Mouse (Mus musculus) megakaryocyte, embryonic 14.5 days (primary cell): ENCODE measurements at regions not wholly inside any gene's neighbourhood (a gene's known extent, or its start where the extent isn't known, plus 50 kb on each side); places are given as distances from the start of the nearest gene placed in this dataset.
"Not testable (repeated sequence)": the region's sequence is repeated elsewhere in the genome, so short reads cannot be mapped to it uniquely, and the experiment has no call there.

Source experiments
- H3K27me3 ChIP-seq: replicated peaks from 2 replicates; pipeline ENCODE3; 2012; ENCODE audit warnings: inconsistent platforms
- H3K36me3 ChIP-seq: replicated peaks from 2 replicates; pipeline ENCODE3; 2012; ENCODE audit warnings: low read length, inconsistent platforms, mixed read lengths
- H3K4me1 ChIP-seq: 2 replicates; pipeline ENCODE4 v1.6.1; 2012; ENCODE audit warnings: inconsistent platforms
- H3K4me3 ChIP-seq: replicated peaks from 2 replicates; pipeline ENCODE3; 2012; ENCODE audit warnings: moderate library complexity, mild to moderate bottlenecking, inconsistent platforms
- H3K9me3 ChIP-seq: 2 replicates; pipeline ENCODE4 v1.6.1; 2012; ENCODE audit warnings: inconsistent platforms
- FLI1 ChIP-seq: IDR thresholded peaks from 2 replicates; pipeline ENCODE4 v1.6.1; 2012; ENCODE audit warnings: low read length, inconsistent platforms, mixed read lengths
- GATA1 ChIP-seq: IDR thresholded peaks from 3 replicates; pipeline ENCODE4 v1.6.1; 2012; ENCODE audit warnings: mixed read lengths, low read length, inconsistent platforms, borderline replicate concordance

DNA sequence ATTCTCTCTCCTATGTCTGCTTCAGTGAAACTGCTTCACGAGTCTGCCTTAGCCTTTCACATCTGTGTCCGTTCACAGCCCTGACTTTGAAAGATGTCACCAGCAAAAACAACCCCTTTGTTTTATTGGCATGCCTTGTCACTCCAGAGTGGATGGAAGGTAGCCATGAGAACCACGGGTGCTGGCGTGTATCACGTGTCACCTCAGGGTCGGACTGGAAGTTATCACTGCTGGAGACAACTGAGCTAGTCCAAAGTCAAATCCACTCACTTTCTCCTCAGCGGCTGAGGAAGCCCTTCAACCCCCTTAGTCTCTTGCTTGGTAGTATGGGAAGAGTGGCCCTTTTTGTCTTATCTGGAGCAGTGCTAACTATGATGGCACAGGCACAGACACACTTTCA is 171.3 kb upstream of the Rhobtb1 start:
- no peaks in the 10 kb centered on the region for H3K27me3 ChIP-seq
- no peaks in the 10 kb centered on the region for H3K36me3 ChIP-seq
- H3K4me3 ChIP-seq: no peak overlapping the region
- no peaks in the 10 kb centered on the region for H3K4me1 ChIP-seq
- TF ChIP-seq FLI1: no peak
- no peak for TF ChIP-seq GATA1
- H3K9me3 ChIP-seq: peaks cover 10% of the 10 kb centered on the region

DNA sequence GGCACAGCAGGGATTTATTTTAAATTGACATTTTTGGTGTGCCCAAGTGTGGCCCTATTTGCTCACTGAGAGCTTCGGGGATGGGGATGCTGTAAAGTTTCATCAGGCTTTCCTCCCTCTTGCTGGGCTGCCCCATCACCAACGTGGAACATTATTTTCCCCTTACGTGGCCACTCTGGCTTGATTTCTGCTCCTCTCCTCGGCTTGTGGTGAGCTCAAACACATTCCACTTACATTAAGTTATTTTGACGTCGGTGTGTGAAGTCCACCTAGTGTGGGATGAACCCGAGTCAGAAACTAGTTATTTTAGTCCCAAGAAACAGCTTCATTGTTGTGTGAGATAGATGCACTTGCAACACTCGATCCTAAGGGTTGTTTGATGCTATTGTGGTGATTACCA is 168.9 kb upstream of the Rhobtb1 start:
- Histone ChIP-seq H3K27me3 (no peaks in the 10 kb centered on the region), H3K4me3 (no peak overlapping the region), H3K36me3 (no peaks in the 10 kb centered on the region), H3K4me1 (no peaks in the 10 kb centered on the region), H3K9me3 (peaks cover 10% of the 10 kb centered on the region)
- no peak for TF ChIP-seq GATA1
- TF ChIP-seq FLI1: no peak

DNA sequence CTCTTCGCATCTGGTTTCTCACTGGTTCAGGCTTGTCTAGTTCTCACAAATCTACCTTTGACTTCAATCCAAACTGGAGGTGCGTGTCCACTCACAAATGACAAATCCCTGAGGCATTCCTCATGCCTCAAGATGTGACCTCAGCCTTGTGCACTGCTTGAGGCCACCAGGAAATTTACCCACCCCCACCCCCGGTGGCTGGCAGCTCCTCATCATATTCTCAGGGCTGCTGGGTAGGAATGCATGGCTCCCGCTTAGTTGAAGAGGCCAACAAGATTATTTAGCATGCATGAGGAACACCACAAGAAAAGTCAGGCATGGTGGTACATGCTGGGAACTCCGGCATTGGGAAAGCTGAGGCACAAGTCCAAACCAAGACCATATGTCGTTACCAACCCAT is 160.7 kb upstream of the Rhobtb1 start:
- no peaks in the 10 kb centered on the region for H3K4me1 ChIP-seq
- H3K27me3 ChIP-seq: no peaks in the 10 kb centered on the region
- H3K36me3 ChIP-seq: no peaks in the 10 kb centered on the region
- no peak overlapping the region for H3K4me3 ChIP-seq
- no peak for TF ChIP-seq GATA1
- H3K9me3 ChIP-seq: peaks cover 38% of the 10 kb centered on the region

DNA sequence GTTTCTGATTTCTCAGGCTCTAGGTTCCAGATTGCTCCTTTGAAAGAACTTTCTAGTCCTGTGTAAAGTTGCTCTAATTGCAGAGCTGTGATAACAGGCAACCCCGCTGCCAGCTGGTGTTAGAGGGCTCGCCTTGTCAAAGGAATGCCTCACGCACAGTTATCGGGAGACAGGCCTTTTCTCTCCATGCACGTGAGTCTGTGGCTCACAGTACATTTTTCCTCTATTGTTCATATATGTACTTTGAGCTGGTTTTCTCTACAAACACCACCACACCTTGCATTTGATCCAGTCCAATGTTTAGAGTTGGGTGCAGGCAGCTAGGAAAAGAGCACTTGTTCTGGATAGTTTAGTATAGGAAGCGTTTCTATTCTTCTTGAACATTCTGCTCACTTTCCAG is 151.6 kb upstream of the Rhobtb1 start:
- Histone ChIP-seq H3K4me1 (no peaks in the 10 kb centered on the region), H3K4me3 (no peak overlapping the region), H3K9me3 (peaks cover 54% of the 10 kb centered on the region), H3K27me3 (no peaks in the 10 kb centered on the region), H3K36me3 (no peaks in the 10 kb centered on the region)
- TF ChIP-seq GATA1 (no peak), FLI1 (no peak)

DNA sequence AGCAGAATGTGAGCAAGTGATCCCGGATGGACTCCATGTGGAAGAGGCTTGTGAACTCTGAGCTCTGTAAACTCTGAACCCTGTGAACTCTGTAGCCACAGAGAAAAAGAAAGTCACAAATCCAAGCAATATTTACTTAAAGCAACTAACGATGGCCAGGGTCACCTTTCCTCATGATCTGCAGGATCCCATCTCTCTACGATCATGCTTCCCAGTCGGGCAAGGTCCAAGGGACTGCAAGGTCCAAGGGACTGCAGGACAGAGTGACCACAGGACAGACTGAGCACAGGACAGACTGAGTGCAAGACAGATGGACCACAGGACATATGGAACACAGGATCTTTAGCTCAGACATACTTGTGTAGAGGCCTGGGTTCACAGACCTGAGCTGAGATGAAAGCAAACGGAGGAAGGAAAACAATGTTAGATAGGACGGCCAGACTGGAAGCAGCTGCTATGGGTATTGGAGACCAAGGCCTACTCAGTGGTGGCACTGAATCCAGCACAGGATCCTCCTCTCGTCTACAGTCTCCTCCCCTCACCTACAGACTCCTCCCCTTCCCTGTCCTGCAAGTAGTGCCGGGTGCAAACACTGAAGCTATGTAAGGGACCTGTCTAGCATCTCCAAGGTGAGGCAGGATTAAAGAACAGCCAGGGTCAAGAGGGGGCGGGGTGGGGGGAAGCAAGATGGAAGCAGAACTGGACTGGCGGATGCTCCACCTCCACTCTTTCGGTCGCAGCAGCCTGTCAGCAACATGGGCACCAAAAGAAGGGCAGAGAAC is 149.4 kb upstream of the Rhobtb1 start:
- H3K9me3 ChIP-seq: peaks cover 41% of the 10 kb centered on the region
- H3K4me3 ChIP-seq: no peak overlapping the region
- H3K36me3 ChIP-seq: no peaks in the 10 kb centered on the region
- no peaks in the 10 kb centered on the region for H3K4me1 ChIP-seq
- no peaks in the 10 kb centered on the region for H3K27me3 ChIP-seq
- no peak for TF ChIP-seq GATA1
- TF ChIP-seq FLI1: no peak

DNA sequence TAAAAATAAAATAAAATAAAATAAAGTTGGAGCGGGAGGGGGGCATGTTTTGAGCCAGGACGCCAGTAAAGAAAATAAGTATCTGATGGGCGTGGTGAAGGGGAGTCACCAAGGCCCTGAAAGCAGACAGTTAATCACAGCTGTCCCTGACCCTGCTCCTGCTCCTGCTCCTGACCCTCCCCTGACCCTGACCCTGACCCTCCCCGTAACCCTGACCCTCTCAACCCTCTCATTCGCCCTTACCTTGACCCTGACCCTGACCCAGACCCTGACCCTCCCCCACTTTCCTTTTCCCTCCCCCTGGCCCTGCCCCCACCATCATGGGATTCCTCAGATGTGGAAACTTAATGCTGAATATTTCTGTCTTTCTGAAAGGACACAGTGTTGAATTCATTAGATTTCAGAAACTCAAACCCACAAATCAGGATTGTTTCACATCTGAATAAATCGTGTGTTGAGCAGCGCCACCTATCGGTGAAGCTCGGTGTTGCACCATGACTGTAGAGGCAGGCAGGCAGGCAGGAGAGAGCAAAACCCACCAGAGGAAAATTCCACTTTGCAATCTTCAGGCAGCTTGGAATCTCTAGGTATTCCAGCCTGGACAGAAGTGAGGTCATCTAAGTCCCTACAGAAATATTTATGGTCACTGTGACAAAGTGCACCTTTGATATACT is 145.9 kb upstream of the Rhobtb1 start:
- H3K4me1 ChIP-seq: no peaks in the 10 kb centered on the region
- no peak overlapping the region for H3K4me3 ChIP-seq
- peaks cover 43% of the 10 kb centered on the region for H3K9me3 ChIP-seq
- no peaks in the 10 kb centered on the region for H3K36me3 ChIP-seq
- no peak for TF ChIP-seq GATA1
- TF ChIP-seq FLI1: no peak
- no peaks in the 10 kb centered on the region for H3K27me3 ChIP-seq

DNA sequence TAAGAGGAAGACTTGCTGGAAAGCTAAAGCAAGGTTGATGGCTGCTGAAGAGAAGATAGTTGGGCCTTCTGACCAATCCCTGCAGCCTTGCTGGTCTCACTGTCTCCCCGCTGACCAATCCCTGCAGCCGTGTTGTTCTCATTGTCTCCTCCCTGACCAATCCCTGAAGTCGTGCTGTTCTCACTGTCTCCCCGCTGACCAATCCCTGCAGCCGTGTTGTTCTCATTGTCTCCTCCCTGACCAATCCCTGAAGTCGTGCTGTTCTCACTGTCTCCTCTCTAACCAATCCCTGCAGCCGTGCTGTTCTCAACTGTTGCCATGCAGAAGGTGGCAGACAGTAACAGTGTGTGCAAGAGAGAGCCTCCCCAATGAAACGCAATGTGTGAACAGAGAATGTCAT is 142.6 kb upstream of the Rhobtb1 start:
- H3K27me3 ChIP-seq, H3K4me1 ChIP-seq, H3K4me3 ChIP-seq, H3K36me3 ChIP-seq: not testable (repeated sequence)
- H3K9me3 ChIP-seq: peaks cover 35% of the 10 kb centered on the region

DNA sequence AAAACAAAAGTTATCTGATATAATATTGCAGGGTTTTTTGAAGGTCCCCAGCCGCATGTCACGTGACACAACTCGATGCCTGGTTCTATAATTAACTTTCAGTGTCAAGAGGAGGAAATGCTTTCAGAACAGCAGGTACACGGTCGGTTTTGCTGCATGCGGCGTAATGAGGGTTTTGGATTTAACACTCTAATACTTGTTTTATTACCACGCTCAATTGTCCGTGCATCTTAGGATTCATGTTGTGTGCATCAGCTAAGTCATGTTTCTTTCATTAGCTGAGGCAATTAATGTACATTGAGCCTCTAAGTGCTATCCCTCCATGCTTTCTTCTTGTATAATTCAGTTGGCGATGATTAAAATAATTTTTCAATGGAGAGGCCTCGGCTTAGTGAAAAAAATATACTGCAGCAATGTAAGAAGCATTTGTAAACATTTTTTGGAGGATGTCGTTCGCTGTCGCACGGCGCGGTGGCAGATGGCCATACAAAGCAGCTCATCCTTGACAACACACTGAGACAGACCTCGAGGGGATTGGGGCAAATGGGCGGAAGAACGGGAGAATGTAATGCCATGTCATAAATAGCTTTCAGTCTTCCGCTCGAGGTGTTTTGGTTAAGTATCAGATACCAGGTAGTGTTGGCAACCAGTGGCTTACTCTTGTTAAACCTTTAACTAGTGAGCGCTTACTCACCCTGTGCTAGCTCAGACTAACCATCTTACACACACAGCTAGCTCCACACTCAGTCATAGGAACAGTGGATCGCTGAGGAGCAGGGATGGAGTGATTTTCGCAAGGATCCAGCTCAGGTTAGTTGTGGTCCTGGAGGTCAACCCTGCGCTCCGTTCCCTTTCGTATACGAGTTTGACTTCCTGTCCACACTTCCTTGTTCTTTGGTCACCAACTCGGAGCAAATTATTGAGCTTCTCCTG is 130.2 kb upstream of the Rhobtb1 start:
- H3K4me3 ChIP-seq: no peak overlapping the region
- H3K9me3 ChIP-seq: peaks cover 10% of the 10 kb centered on the region
- no peaks in the 10 kb centered on the region for H3K36me3 ChIP-seq
- TF ChIP-seq GATA1: no peak
- no peak for TF ChIP-seq FLI1
- H3K27me3 ChIP-seq: no peaks in the 10 kb centered on the region
- H3K4me1 ChIP-seq: no peaks in the 10 kb centered on the region

DNA sequence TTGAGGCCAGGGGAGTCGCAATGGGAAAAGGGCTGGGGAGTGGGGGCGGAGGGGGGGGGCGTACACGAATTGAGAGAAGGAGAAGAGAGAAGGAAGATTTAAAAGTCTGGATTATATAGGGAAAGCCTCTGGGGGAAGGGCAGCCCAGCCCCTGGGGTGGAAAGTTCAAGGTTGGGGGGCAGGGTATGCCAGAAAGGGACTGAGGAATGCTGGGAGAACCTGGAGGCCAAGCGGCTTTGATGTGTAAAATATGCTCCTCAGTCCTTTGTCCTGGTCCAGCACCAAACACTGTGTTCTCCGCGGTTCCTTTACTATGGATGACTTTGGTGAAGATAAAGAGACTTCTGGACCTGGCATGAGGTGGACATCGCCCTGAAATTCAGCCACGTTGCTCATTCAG is 117.8 kb upstream of the Rhobtb1 start:
- Histone ChIP-seq H3K4me1 (no peaks in the 10 kb centered on the region), H3K27me3 (no peaks in the 10 kb centered on the region), H3K36me3 (no peaks in the 10 kb centered on the region), H3K4me3 (no peak overlapping the region), H3K9me3 (peaks cover 20% of the 10 kb centered on the region; the same call in 1 of the 2 replicates)
- TF ChIP-seq FLI1 (no peak), GATA1 (no peak)

DNA sequence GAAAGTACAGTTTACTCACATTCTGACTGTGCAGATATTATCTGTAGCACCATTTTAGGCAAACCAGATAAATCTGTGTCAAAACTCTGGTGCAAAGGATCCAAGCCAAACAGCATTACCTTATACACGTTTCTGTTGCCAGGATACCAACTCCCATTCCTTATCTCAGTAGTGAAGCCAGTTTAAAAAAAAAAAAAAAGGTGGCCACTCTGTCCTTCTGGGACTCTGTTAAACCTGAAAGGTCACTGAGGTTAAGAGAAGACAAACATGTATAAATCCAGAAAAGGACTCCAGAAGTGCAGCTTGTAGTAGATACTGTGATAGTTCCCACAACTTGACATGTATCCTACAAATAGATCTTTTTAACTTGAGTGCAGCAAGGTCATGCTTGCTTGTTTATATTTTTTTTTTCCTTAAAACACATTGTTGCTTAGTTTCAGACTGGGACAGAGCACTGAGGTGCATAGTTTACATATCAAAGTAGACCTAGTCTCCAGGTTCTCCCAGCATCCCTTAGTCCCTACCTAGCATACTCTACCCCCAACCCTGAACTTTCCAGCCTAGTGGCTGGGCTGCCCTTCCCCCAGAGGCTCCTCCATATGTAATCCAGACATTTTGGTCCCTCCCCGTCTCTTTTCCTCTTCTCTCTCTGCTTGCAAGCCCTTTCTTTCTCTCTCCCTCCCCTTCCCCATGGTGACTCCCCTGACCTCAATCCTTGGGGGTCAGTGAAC is 116.7 kb upstream of the Rhobtb1 start:
- TF ChIP-seq FLI1: no peak
- TF ChIP-seq GATA1: no peak
- Histone ChIP-seq H3K36me3 (no peaks in the 10 kb centered on the region), H3K4me1 (no peaks in the 10 kb centered on the region), H3K27me3 (no peaks in the 10 kb centered on the region), H3K9me3 (peaks cover 24% of the 10 kb centered on the region), H3K4me3 (no peak overlapping the region)

DNA sequence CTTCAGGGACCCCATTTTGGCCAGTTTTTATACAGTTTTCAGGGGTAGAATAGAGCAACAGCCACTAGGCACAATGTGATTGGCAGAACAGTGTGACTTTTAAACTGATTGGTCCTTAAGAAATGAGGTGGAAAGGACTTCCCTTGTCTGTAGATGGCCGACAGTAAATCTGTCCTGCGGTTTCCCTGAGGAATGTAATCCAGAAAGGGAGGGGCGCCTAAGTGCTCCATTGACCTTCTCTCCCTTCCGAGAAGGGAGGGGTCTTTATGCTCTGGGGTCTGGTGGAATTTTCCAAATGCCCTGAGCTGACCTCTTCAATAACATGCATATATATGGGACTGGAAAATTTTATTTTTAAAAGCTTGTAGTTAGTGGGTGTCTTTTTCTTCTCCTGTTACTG is 115.7 kb upstream of the Rhobtb1 start:
- H3K9me3 ChIP-seq: peaks cover 25% of the 10 kb centered on the region
- not testable (repeated sequence) for H3K4me1 ChIP-seq, H3K36me3 ChIP-seq, H3K27me3 ChIP-seq, H3K4me3 ChIP-seq
